12 mouse cellular contexts compared by ENCODE assay signal in the genomic region with DNA sequence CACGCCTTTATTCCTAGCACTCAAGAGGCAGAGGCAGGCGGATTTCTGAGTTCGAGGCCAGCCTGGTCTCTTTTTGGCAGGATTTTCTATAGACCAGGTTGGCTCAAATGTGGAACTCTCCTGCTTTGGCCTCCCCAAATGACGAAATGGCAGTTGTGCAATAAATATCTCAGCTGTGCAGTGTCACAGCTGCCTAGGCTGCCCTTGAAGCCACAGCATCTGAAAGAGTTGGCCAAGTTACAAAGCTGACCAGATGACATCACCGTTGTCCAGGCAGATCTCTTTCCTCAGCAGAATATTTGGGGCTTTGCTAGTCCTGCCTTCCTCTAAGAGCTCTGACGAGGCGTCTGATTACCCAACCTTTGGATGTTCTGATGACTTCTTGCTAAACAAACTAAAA. TPM values are rescaled to one million over a fixed set of nuclear protein-coding genes. Genes with fewer than 3 reads are reported as not detected.
DNase-seq lines count a peak whose midpoint lies in the region; ATAC-seq and TF ChIP-seq lines count a peak whose summit lies in the region.
"Had no signal": no experiment of that assay in that cellular context is flagged by ENCODE, and none has a peak within 500 bp of the region (broad histone marks: within the 10 kb centered on the region; RNA-seq: fewer than 3 reads in every experiment).

No protein-coding gene starts in this region.

- no peak overlapping the region for H3K9ac ChIP-seq in heart, adult 2 months (ENCODE audit: low read depth, low read length)
- no peak overlapping the region for H3K9ac ChIP-seq in heart, embryonic 12.5 days

- H3K4me3 ChIP-seq in heart, adult 2 months, result no peak overlapping the region
- no peak overlapping the region for H3K4me3 ChIP-seq in heart, embryonic 12.5 days
- no peak overlapping the region for H3K4me3 ChIP-seq in embryonic facial prominence, embryonic 10.5 days

- 71% methylated on average over 7 of the region's 7 CpGs for whole genome bisulfite sequencing in heart, adult 2 months
- WGBS in heart, embryonic 12.5 days, result 80% methylated on average over 7 of the region's 7 CpGs
- 91% methylated on average over 7 of the region's 7 CpGs for WGBS in embryonic facial prominence, embryonic 10.5 days

- no peaks in the 10 kb centered on the region for H3K79me2 ChIP-seq in heart, adult 2 months (replicated peaks; ENCODE audit: control insufficient read depth, insufficient read depth, low read length)

- no peak for ATAC-seq in heart, embryonic 12.5 days (ENCODE audit: insufficient number of reproducible peaks, low FRiP score)
- ATAC-seq: hindbrain, embryonic 16.5 days had no signal

- no peaks in the 10 kb centered on the region for H3K9me3 ChIP-seq in heart, embryonic 12.5 days (replicated peaks)
- H3K9me3 ChIP-seq in embryonic facial prominence, embryonic 10.5 days, result no peaks in the 10 kb centered on the region

- H3K27me3 ChIP-seq in heart, adult 2 months (ENCODE audit: control insufficient read depth, insufficient read depth, low read length), result no peaks in the 10 kb centered on the region
- H3K27me3 ChIP-seq in heart, embryonic 12.5 days (replicated peaks), result no peaks in the 10 kb centered on the region
- H3K27me3 ChIP-seq in embryonic facial prominence, embryonic 10.5 days (replicated peaks; ENCODE audit: low read depth, poor library complexity, severe bottlenecking), result no peaks in the 10 kb centered on the region

- no peak for TF ChIP-seq CTCF in heart, adult 2 months (IDR thresholded peaks at IDR 0.05)

- H3K36me3 ChIP-seq in heart, adult 2 months (ENCODE audit: control insufficient read depth, insufficient read depth, low read length), result no peaks in the 10 kb centered on the region
- H3K36me3 ChIP-seq in heart, embryonic 12.5 days, result no peaks in the 10 kb centered on the region
- no peaks in the 10 kb centered on the region for H3K36me3 ChIP-seq in embryonic facial prominence, embryonic 10.5 days (replicated peaks)

- no peak overlapping the region for H3K27ac ChIP-seq in heart, adult 2 months
- no peak overlapping the region for H3K27ac ChIP-seq in heart, embryonic 12.5 days (ENCODE audit: poor library complexity, severe bottlenecking)
- H3K27ac ChIP-seq in embryonic facial prominence, embryonic 10.5 days (replicated peaks), result no peak overlapping the region

- H3K4me1 ChIP-seq in heart, adult 2 months (ENCODE audit: control insufficient read depth, insufficient read depth, low read length), result no peaks in the 10 kb centered on the region
- peaks cover 5% of the 10 kb centered on the region; the same call in 1 of the 2 replicates for H3K4me1 ChIP-seq in heart, embryonic 12.5 days (replicated peaks)
- peaks cover 7% of the 10 kb centered on the region for H3K4me1 ChIP-seq in embryonic facial prominence, embryonic 10.5 days

- no peak overlapping the region for H3K4me2 ChIP-seq in heart, embryonic 12.5 days

- intact Hi-C loops in heart, adult 2 months (cut with DNase I), result loop anchor here (5.0 kb wide), 2 partner anchors 80 to 155 kb away; a partner anchor contains a TSS

- no peak for TF ChIP-seq POLR2A in heart, adult 2 months (IDR thresholded peaks at IDR 0.05; ENCODE audit: insufficient read depth, low read depth, low read length)

- DNase-seq in heart, adult 2 months, result peak; percentile 43 to 73
- peak; percentile 24 for DNase-seq in Muller cell, postnatal 12 days (ENCODE audit: inconsistent ontology term)
- peak; percentile 37 for DNase-seq in gastrocnemius, postnatal 25 days
- DNase-seq in lung, postnatal 25 days (ENCODE audit: low spot score), result peak; percentile 51
- no peak for DNase-seq in embryonic facial prominence, embryonic 10.5 days (ENCODE audit: low spot score)
- DNase-seq in thymus, postnatal 0 days (ENCODE audit: low spot score), result no peak
- no peak for DNase-seq in embryo, embryonic 10 days (ENCODE audit: low spot score)
- DNase-seq: left cerebral cortex, postnatal 4 days; right cerebral cortex, postnatal 14 days had no signal

- no peak for TF ChIP-seq EP300 in heart, adult 2 months (IDR thresholded peaks at IDR 0.05; ENCODE audit: insufficient read depth, low read depth, low read length)

RNA-seq across cellular contexts. Expression of a gene that starts 2.4 kb away (rescaled TPM):
- total RNA-seq in heart, adult 2 months (2021), result 10 to 100 TPM; 11.7 to 17.0 TPM
- polyA plus RNA-seq in heart, adult 2 months (2012; rRNA removed), result 24.5 and 27.7 TPM in 2 replicates
- 7.9 and 11.4 TPM in 2 replicates for polyA plus RNA-seq in heart, embryonic 12.5 days (2016; fragmentation: Nextera tagmentation; extraction: Ambion mirVana)
- total RNA-seq in gastrocnemius, postnatal 25 days (2021), result 1 to 10 TPM; 6.9 TPM
- 8.3 and 10.6 TPM in 2 replicates for polyA plus RNA-seq in embryonic facial prominence, embryonic 10.5 days (2016; fragmentation: Nextera tagmentation; extraction: Ambion mirVana)
- 25.9 and 29.2 TPM in 2 replicates for polyA plus RNA-seq in thymus, postnatal 0 days (2015; fragmentation: Nextera tagmentation; extraction: Ambion mirVana)

RNA-seq across cellular contexts. Expression of a gene that starts 26.5 kb away (rescaled TPM):
- total RNA-seq in heart, adult 2 months (2021), result not detected
- 0.20 and 0.29 TPM in 2 replicates for polyA plus RNA-seq in heart, adult 2 months (2012; rRNA removed)
- polyA plus RNA-seq in heart, embryonic 12.5 days (2016; fragmentation: Nextera tagmentation; extraction: Ambion mirVana), result 0.37 TPM in 1 of 2 replicates, not detected in the other
- not detected for total RNA-seq in gastrocnemius, postnatal 25 days (2021)
- polyA plus RNA-seq in embryonic facial prominence, embryonic 10.5 days (2016; fragmentation: Nextera tagmentation; extraction: Ambion mirVana), result 0.36 and 0.52 TPM in 2 replicates
- polyA plus RNA-seq in thymus, postnatal 0 days (2015; fragmentation: Nextera tagmentation; extraction: Ambion mirVana), result 1.2 and 1.5 TPM in 2 replicates
- polyA plus RNA-seq: large intestine, adult 2 months had no signal

Comparison
In these comparisons a context has a peak if more than half of its experiments do, and no peak if none do; other contexts are left out.
1. DNase-seq: peak in heart, adult 2 months (2 of 2), Muller cell, postnatal 12 days (single experiment), gastrocnemius, postnatal 25 days (single experiment) and lung, postnatal 25 days (single experiment); none in embryonic facial prominence, embryonic 10.5 days (single experiment), thymus, postnatal 0 days (single experiment) and embryo, embryonic 10 days (single experiment).